Comparison of ENCODE assay signal across 29 mouse cellular contexts in the genomic region with DNA sequence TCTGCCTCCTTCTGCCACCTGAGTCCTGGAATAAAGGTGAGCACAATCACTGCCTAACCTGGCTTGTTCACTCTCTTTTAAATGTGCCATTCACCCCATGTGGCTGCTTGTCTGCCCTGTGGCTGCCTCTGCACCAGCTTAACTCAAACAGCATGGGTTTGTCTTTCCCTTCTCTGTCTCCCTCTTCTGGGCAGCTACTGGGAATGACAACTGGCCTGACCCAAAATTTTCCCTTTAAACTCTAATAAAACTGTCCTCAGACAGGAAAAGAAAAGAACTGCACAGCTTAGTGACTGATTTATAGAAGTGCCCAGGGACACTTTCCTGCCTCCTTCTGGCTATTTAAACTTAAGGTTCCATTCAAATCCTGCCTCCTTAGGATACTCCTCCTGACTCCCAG. TPM values are rescaled to one million over a fixed set of nuclear protein-coding genes. Genes with fewer than 3 reads are reported as not detected.
A peak's percentile ranks its signal among the peaks of the same experiment; 100 is the strongest.
DNase-seq lines count a peak whose midpoint lies in the region; ATAC-seq and TF ChIP-seq lines count a peak whose summit lies in the region.
"Not testable (repeated sequence)": the region's sequence is repeated elsewhere in the genome, so short reads cannot be mapped to it uniquely, and the experiment has no call there.
"Had no signal": no experiment of that assay in that cellular context is flagged by ENCODE, and none has a peak within 500 bp of the region (broad histone marks: within the 10 kb centered on the region; RNA-seq: fewer than 3 reads in every experiment).

No protein-coding gene starts in this region.

- H3K9ac ChIP-seq in kidney, postnatal 0 days (ENCODE audit: low read depth, low read length); stomach, postnatal 0 days (ENCODE audit: low read length): not testable (repeated sequence)

- peak; percentile 31 for DNase-seq in R1 (ENCODE audit: low read depth, low spot score)
- peak; percentile 5 for DNase-seq in embryo, embryonic 10.5 days (ENCODE audit: low spot score)
- DNase-seq in forelimb bud, embryonic 11.5 days (ENCODE audit: low read depth, low spot score) = peak; percentile 0
- DNase-seq in kidney, postnatal 0 days (ENCODE audit: low spot score) = peak; percentile 64
- DNase-seq in left cerebral cortex, adult 2 months (ENCODE audit: extremely low spot score in 1 of 2, low spot score in 2 of 2); stomach, postnatal 0 days (ENCODE audit: low spot score): not testable (repeated sequence)
- peak; percentile 4 for DNase-seq in mesoderm, embryonic 11.5 days (ENCODE audit: low read depth, low spot score)

- not testable (repeated sequence) for H3K36me3 ChIP-seq in kidney, postnatal 0 days (ENCODE audit: insufficient read depth, low read length); stomach, postnatal 0 days (ENCODE audit: control insufficient read depth, insufficient read depth, low read length)

- ATAC-seq in kidney, postnatal 0 days (replicated peaks; ENCODE audit: low FRiP score, low read depth); stomach, postnatal 0 days (ENCODE audit: low FRiP score, low TSS enrichment): not testable (repeated sequence)

- H3K27ac ChIP-seq in kidney, postnatal 0 days; left cerebral cortex, adult 2 months; stomach, postnatal 0 days (replicated peaks): not testable (repeated sequence)

- not testable (repeated sequence) for H3K4me1 ChIP-seq in kidney, postnatal 0 days (replicated peaks; ENCODE audit: insufficient read depth, low read length); stomach, postnatal 0 days (replicated peaks; ENCODE audit: control insufficient read depth, insufficient read depth)

- H3K4me2 ChIP-seq in kidney, postnatal 0 days (ENCODE audit: low read length); stomach, postnatal 0 days (replicated peaks; ENCODE audit: low read depth): not testable (repeated sequence)

- H3K4me3 ChIP-seq in kidney, postnatal 0 days (replicated peaks; ENCODE audit: low read depth, low read length); left cerebral cortex, adult 2 months; stomach, postnatal 0 days (ENCODE audit: low read depth, low read length): not testable (repeated sequence)

- intact Hi-C loops in left cerebral cortex, adult 2 months (cut with DNase I) = loop anchor here (5.0 to 10.0 kb wide), 2 partner anchors 273 to 624 kb away; no protein-coding TSS in a partner anchor

- not testable (repeated sequence) for H3K27me3 ChIP-seq in kidney, postnatal 0 days (ENCODE audit: insufficient read depth, low read length); stomach, postnatal 0 days (ENCODE audit: control insufficient read depth, insufficient read depth, low read length)

- peak; percentile 62 for TF ChIP-seq CTCF in kidney, postnatal 0 days (IDR thresholded peaks at IDR 0.05; ENCODE audit: low read depth)
- TF ChIP-seq CTCF in left cerebral cortex, adult 2 months (IDR thresholded peaks at IDR 0.05) = peak; percentile 26
- peak; percentile 58 for TF ChIP-seq CTCF in stomach, postnatal 0 days (IDR thresholded peaks at IDR 0.05; ENCODE audit: low read depth)

- TF ChIP-seq EP300 in stomach, postnatal 0 days (optimal IDR thresholded peaks at IDR 0.05) = not testable (repeated sequence)

- H3K9me3 ChIP-seq in kidney, postnatal 0 days (replicated peaks; ENCODE audit: low read length); stomach, postnatal 0 days (ENCODE audit: control insufficient read depth, low read length): not testable (repeated sequence)

RNA-seq across cellular contexts. Expression of a gene that starts 12.3 kb away (rescaled TPM):
- polyA plus RNA-seq in kidney, postnatal 0 days (2015; fragmentation: Nextera tagmentation; extraction: Ambion mirVana) = not detected in 2 replicates
- total RNA-seq in left cerebral cortex, adult 2 months (2021) = not detected
- polyA plus RNA-seq in stomach, postnatal 0 days (2015; fragmentation: Nextera tagmentation; extraction: Ambion mirVana) = not detected in 2 replicates
- total RNA-seq: adrenal gland, adult 8-10 months; adrenal gland, postnatal 25 days; CH12.LX; gastrocnemius, adult 8-10 months; gastrocnemius, postnatal 25 days; heart, adult 18-20 months; heart, postnatal 10 days; heart, postnatal 36 days; MEL had no signal
- polyA plus RNA-seq: activated CD4-positive, CD25-positive, alpha-beta regulatory T cell, adult 4 months; embryonic facial prominence, embryonic 11.5 days; embryonic facial prominence, embryonic 14.5 days; forebrain, embryonic 10.5 days; forebrain, embryonic 13.5 days; forebrain, embryonic 16.5 days; gonadal fat pad, adult 2 months; heart, embryonic 12.5 days; heart, embryonic 15.5 days; hindbrain, embryonic 10.5 days; hindbrain, embryonic 13.5 days; hindbrain, embryonic 16.5 days; inflammation-experienced regulatory T-cells, adult 6 months had no signal

RNA-seq across cellular contexts. Expression of a gene that starts 20.5 kb away (rescaled TPM):
- not detected in 2 replicates for polyA plus RNA-seq in kidney, postnatal 0 days (2015; fragmentation: Nextera tagmentation; extraction: Ambion mirVana)
- total RNA-seq in left cerebral cortex, adult 2 months (2021) = not detected
- polyA plus RNA-seq in stomach, postnatal 0 days (2015; fragmentation: Nextera tagmentation; extraction: Ambion mirVana) = not detected in 2 replicates
- total RNA-seq: adrenal gland, adult 8-10 months; adrenal gland, postnatal 25 days; CH12.LX; gastrocnemius, adult 8-10 months; gastrocnemius, postnatal 25 days; heart, adult 18-20 months; heart, postnatal 10 days; heart, postnatal 36 days; MEL had no signal
- polyA plus RNA-seq: activated CD4-positive, CD25-positive, alpha-beta regulatory T cell, adult 4 months; embryonic facial prominence, embryonic 11.5 days; embryonic facial prominence, embryonic 14.5 days; forebrain, embryonic 10.5 days; forebrain, embryonic 13.5 days; forebrain, embryonic 16.5 days; gonadal fat pad, adult 2 months; heart, embryonic 12.5 days; heart, embryonic 15.5 days; hindbrain, embryonic 10.5 days; hindbrain, embryonic 13.5 days; hindbrain, embryonic 16.5 days; inflammation-experienced regulatory T-cells, adult 6 months had no signal

RNA-seq across cellular contexts. Expression of a gene that starts 27.4 kb away (rescaled TPM):
- polyA plus RNA-seq in kidney, postnatal 0 days (2015; fragmentation: Nextera tagmentation; extraction: Ambion mirVana) = not detected in 2 replicates
- total RNA-seq in left cerebral cortex, adult 2 months (2021) = not detected
- polyA plus RNA-seq in stomach, postnatal 0 days (2015; fragmentation: Nextera tagmentation; extraction: Ambion mirVana) = not detected in 2 replicates
- total RNA-seq: adrenal gland, adult 8-10 months; adrenal gland, postnatal 25 days; CH12.LX; gastrocnemius, adult 8-10 months; gastrocnemius, postnatal 25 days; heart, adult 18-20 months; heart, postnatal 10 days; heart, postnatal 36 days; MEL had no signal
- polyA plus RNA-seq: activated CD4-positive, CD25-positive, alpha-beta regulatory T cell, adult 4 months; embryonic facial prominence, embryonic 11.5 days; embryonic facial prominence, embryonic 14.5 days; forebrain, embryonic 10.5 days; forebrain, embryonic 13.5 days; forebrain, embryonic 16.5 days; gonadal fat pad, adult 2 months; heart, embryonic 12.5 days; heart, embryonic 15.5 days; hindbrain, embryonic 10.5 days; hindbrain, embryonic 13.5 days; hindbrain, embryonic 16.5 days; inflammation-experienced regulatory T-cells, adult 6 months had no signal

RNA-seq across cellular contexts. Expression of a gene that starts 44.4 kb away (rescaled TPM):
- polyA plus RNA-seq in kidney, postnatal 0 days (2015; fragmentation: Nextera tagmentation; extraction: Ambion mirVana) = not detected in 2 replicates
- total RNA-seq in left cerebral cortex, adult 2 months (2021) = not detected
- polyA plus RNA-seq in stomach, postnatal 0 days (2015; fragmentation: Nextera tagmentation; extraction: Ambion mirVana) = not detected in 2 replicates
- total RNA-seq: adrenal gland, adult 8-10 months; adrenal gland, postnatal 25 days; CH12.LX; gastrocnemius, adult 8-10 months; gastrocnemius, postnatal 25 days; heart, adult 18-20 months; heart, postnatal 10 days; heart, postnatal 36 days; MEL had no signal
- polyA plus RNA-seq: activated CD4-positive, CD25-positive, alpha-beta regulatory T cell, adult 4 months; embryonic facial prominence, embryonic 11.5 days; embryonic facial prominence, embryonic 14.5 days; forebrain, embryonic 10.5 days; forebrain, embryonic 13.5 days; forebrain, embryonic 16.5 days; gonadal fat pad, adult 2 months; heart, embryonic 12.5 days; heart, embryonic 15.5 days; hindbrain, embryonic 10.5 days; hindbrain, embryonic 13.5 days; hindbrain, embryonic 16.5 days; inflammation-experienced regulatory T-cells, adult 6 months had no signal
